Mouse (Mus musculus): ENCODE data around the gene Adh4.
"Not testable (repeated sequence)": the region's sequence is repeated elsewhere in the genome, so short reads cannot be mapped to it uniquely, and the experiment has no call there.

The Adh4 gene

GRCm38 (mm10) chr3:138443465-138443771, 28.2 kb downstream of the Adh4 start:
- DNase-seq (ENCODE audit: low read depth), result no peak

GRCm38 (mm10) chr3:138448077-138448860, 33.0 kb downstream of the Adh4 start:
- no peak for DNase-seq (ENCODE audit: low read depth)

GRCm38 (mm10) chr3:138452169-138452568, 36.9 kb downstream of the Adh4 start:
- no peak for DNase-seq (ENCODE audit: low read depth)

- DNase-seq (ENCODE audit: low read depth), result no peak
These were observed 39.0 kb downstream of the Adh4 start for GRCm38 (mm10) chr3:138454234-138454633.

- no peak for DNase-seq (ENCODE audit: low read depth)
These were observed 39.6 kb downstream of the Adh4 start for GRCm38 (mm10) chr3:138454711-138455435.

- no peak for DNase-seq (ENCODE audit: low read depth)
These were observed 43.2 kb downstream of the Adh4 start for GRCm38 (mm10) chr3:138458441-138458840.

GRCm38 (mm10) chr3:138460260-138460659, 45.0 kb downstream of the Adh4 start:
- DNase-seq (ENCODE audit: low read depth), result no peak

GRCm38 (mm10) chr3:138461832-138462231, 46.6 kb downstream of the Adh4 start:
- no peak for DNase-seq (ENCODE audit: low read depth)

GRCm38 (mm10) chr3:138463137-138463536, 47.9 kb downstream of the Adh4 start:
- no peak for DNase-seq (ENCODE audit: low read depth)

GRCm38 (mm10) chr3:138463807-138464206, 48.5 kb downstream of the Adh4 start:
- no peak for DNase-seq (ENCODE audit: low read depth)

- no peak for DNase-seq (ENCODE audit: low read depth)
These were observed 49.4 kb downstream of the Adh4 start for GRCm38 (mm10) chr3:138464573-138465147.

- not testable (repeated sequence) for DNase-seq (ENCODE audit: low read depth)
These were observed 51.4 kb downstream of the Adh4 start for GRCm38 (mm10) chr3:138466656-138467055.

- no peak for DNase-seq (ENCODE audit: low read depth)
These were observed 55.8 kb downstream of the Adh4 start for GRCm38 (mm10) chr3:138471066-138471465.

GRCm38 (mm10) chr3:138479489-138479888, 64.2 kb downstream of the Adh4 start:
- DNase-seq (ENCODE audit: low read depth), result no peak
